Mouse (Mus musculus) heart, adult 11 months (tissue): ENCODE data around the gene Dnmt3c.

Source experiments
- DNase-seq: peaks from one replicate; pipeline ENCODE4 v3.0.0; 2022

Dnmt3c gene

DNA sequence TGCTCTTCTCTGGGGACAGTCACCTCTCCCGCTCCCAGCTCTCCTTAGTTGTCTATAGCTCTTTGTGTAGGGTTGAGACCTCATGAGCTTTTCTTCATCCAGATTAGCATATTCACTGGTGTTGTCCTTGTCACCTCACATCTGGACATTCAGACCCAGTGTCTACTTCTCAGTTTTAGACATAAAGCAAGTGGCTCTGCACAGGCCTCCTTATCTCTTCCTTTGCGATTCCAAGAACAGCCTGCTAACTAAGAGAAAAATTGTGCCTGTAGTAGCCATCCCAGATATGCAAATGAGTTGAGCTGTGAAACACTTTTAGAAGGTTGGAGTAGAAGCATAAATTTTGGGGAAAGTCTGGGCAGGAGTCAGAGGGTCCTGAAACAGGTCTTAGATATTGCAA, 28.0 kb downstream of the Dnmt3c start:
- DNase-seq = no peak

DNA sequence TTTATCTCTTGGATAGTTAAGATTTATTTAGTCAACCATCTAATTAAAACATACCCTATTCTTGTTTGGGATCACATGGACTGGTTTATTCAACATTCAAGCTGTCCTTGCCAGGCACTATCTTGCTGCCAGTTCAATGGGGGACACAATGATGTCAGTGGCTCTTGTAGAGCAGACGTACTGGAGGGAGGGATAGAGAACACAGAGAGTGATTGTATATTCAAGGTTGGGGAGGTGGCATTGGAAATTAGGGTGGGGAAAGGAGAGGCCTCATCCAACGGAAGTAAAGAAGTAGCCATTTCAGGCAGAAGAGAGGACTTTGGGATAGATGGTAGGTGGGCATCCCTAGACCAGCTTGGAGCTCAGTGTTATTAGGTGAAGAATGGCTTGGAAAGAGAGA, 28.4 kb downstream of the Dnmt3c start:
- no peak for DNase-seq

DNA sequence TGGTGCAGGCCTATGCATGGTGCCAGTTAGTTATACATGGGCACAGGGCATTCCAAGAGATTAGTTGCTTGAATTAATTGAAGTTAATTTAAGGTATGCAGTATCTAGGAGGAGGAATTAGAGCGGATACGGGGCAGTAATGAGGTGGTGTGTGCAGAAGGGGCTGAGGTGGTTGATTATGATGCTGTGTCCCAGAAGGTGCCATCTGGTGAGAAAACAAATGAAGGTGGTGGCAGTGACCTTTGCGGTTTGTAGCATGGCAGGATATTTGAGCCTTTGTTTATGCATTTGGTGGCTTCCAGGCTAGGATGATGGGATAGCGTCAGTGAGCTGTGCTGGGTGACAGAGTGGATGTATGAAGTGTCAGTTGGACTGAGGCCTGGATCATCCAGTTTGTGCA, 28.8 kb downstream of the Dnmt3c start:
- DNase-seq = no peak

DNA sequence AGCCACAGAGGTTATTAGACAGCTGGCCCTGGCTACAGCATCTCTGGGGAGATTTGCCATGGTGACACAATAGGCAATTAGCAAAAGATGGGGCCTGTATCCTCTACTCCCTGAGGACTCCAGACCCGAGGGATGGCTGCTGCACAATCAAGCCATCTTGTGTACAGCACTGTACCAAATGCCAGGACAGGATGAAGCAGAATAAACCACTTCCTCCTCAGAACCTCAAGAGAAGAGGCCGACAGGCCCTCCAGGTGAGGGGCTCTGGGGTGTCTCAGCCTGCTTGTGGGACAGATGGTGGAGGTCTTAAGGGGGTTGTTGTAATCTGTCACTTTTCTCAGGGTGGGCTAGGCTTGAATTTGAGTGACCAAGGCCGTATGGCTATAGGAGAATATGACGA, 37.6 kb downstream of the Dnmt3c start:
- no peak for DNase-seq

DNA sequence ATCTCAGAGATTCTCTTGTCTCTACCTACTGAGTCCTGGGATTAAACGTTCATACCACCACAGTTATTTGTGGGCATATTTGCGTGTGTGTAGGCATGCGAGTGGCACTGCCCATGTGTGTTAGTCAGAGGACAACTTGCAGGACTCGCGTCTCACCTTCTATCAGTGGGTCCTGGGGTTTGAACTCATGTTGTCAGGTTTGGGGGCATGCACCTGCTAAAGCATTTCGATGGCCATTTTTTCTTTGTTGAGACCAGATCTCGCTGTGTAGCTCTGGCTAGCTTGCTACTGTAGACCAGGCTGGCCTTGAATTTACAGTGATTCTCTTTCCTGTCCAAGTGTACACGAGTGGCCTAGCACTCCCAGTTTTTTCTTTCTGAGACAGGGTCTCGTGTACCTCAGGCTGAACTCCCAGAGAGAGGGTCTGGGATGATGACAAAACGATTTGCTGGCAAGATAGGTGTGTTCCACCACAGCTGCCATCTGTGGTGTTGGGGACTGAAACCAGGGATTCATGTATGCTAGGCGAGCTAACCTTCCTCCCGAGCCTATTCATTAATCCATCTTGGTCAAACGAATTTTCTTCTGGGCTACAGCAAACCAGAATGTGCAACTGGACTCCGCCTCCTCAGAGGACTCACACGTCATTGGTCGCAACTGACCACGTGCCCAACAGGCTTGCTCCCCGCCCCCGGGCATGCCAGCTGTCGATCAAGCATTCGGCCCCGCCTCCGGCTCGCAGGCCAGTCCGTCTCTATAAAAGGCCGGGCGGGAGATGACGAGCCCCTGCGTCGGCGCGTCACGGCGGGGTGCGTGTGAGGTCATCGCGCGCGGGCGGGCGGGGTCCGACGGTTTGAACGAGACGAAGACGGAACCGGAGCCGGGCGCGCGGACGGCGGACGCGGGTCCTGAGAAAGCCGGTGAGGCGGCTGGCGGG, 44.3 kb downstream of the Dnmt3c start, which contains the start of gene Mapre1:
Mapre1 (plus strand) TSS at position 775 of the 937 bp plus-strand sequence.
- DNase-seq = peak; percentile 100

DNA sequence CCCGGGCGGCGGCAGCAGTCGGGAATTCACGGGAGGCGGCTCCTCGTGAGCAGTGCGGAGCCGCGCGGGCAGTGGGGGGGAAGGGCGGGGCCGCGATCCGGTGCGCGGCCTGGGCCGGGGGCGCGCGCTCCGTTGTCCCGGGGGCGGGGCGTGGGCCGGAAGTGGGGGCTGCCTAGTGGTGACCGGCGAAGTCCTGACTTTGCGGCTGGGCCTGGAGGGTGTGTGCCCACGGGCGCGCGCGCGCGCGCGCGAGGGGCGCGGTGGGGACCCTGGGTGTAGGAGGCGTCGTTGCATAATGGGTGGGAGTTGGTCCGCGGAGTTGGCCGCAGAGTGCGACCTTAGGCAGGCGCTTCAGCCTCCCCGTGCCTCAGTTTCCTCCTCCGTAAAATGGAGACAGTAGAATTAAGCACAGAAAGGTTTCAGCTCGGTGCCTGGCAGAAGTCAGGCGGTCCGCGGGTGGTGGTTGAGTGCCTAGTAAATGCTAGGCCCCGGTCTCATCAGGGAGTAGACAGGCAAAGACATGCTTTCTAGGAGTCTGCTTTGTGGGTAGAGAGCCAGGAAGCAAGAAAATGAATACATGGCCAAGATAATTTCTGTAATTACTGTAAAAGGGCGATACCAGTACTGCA, 45.1 kb downstream of the Dnmt3c start:
- DNase-seq = no peak

DNA sequence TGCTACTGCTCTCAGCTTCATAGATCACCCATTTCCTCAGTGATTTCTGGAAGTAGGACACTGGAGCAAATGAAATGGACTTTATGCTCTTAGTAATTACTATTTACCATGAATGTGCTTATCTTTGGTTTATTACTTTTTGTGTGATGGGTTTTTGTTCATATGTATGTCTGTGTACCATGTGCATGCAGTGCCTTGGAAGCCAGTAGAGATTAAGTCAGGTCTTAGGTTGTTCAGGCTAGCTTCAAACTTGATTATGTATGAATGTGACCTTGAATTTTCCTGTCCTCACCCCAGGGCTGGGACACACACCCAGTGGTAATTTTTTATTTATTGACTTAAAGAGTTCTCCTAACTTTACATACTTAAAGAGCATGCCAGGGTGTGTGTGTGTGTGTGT, 51.5 kb downstream of the Dnmt3c start:
- no peak for DNase-seq

DNA sequence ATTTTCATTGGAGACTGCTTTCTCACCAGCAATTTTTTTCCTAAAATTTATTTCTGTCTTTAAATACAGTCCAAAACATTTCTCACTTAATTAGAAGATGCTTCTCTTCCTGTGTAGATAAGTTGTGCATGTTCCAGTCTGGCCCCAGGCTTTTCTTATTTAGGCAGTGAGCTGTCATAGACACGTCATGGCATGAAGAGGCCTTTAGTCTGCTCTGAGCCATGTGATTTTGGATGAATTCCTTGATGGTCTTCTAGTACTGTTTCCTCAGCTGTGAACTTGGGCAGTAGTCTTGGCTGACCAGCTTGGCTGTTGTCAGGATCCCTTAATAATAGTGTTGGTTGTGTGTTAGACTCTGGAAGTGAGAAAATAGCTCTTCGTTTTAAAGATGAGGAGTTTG, 53.9 kb downstream of the Dnmt3c start:
- DNase-seq = no peak

DNA sequence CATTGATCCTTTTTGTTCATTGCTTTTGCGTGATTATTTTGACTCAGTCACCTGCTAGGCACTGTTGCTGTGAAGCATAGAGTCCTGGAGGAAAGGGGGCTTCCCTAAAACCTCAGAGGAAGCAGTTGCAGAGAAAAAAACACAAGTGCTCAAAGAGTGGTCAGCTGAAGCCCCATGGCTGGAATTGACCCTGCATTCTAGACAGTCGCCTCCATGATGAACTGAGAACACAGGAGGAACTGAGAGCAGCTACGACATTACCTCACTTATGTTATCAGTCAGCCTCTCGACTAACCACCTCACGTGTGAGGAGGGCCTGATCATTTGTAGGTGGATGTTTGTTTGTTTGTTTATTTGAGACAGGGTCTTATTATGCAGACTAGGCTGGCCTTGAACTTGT, 65.7 kb downstream of the Dnmt3c start:
- no peak for DNase-seq

DNA sequence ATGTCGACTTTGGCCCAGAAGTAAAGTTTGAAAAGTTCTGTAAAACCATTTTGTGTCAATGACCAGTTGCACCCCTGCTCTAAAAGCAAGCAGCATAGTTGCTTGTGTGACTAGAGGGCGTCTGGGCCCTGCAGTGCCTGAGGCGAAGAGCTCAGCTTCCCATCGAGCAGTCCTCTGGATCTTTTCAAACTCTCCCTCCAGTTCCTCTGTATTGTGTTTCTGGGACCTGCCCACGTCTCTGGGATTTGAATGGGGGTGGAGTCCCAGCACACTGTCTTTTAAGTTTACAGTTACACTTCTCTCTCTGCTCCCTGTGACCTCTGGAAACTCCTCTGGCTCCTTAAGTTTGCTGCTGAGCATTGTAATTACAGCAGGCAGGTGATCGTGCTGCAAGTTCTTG, 71.0 kb downstream of the Dnmt3c start:
- DNase-seq = no peak

DNA sequence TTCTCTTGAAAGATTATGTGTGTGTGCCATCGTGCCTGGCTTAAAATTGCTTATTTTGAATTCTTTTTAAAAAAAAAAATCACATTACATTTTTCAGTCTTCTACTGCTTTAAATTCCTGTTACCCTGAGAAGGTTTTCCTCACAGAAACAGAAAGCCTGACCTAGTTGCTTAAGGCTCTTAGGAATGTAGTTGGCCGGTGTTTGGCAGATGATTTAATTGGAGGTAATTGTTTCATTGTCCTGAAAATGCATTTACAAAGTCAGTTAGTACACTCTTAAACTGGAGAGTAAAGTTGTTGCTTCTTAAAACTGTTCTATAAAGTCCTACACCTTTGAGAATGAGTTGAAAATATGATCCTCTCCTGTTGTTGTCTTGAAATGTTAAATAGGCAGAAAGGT, 72.4 kb downstream of the Dnmt3c start:
- DNase-seq = no peak

DNA sequence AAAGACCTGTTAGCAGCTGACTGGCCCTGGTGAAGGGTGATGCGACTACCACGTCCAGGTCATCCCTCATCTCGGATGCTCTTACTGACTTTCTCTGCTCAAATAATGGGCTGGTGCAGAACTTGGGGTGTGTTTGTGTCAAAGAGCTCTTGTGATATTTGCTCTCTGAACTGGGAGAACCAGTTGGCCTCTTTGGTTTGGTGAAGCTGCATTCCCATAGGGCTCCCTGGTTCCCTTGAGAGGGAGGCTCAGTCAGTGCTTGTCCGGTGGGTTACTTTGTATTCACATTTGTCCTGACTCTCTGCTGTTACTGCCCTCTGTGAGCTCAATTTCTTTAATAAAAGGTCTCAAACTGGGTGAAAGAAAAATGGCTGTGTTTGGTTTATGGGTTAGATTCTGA, 76.5 kb downstream of the Dnmt3c start:
- no peak for DNase-seq

DNA sequence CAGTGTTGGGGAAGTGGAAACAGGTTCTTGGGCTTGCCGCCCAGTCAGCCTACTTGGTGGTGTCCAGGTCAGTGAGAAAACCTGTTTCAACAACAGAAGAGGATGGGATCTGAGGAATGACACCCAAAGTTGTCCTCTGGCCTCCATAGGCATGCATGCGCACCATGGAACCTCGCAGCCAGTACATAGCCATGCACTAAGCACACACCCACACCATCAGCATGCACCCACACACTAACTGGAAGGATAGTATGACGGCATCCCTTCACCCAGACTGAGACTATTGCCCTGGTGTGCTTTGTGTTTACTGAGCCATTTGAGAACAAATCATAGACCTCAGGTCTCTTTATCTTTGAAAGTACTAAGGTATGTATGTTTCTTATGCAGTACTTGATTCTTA, 79.0 kb downstream of the Dnmt3c start:
- DNase-seq = peak; percentile 57

DNA sequence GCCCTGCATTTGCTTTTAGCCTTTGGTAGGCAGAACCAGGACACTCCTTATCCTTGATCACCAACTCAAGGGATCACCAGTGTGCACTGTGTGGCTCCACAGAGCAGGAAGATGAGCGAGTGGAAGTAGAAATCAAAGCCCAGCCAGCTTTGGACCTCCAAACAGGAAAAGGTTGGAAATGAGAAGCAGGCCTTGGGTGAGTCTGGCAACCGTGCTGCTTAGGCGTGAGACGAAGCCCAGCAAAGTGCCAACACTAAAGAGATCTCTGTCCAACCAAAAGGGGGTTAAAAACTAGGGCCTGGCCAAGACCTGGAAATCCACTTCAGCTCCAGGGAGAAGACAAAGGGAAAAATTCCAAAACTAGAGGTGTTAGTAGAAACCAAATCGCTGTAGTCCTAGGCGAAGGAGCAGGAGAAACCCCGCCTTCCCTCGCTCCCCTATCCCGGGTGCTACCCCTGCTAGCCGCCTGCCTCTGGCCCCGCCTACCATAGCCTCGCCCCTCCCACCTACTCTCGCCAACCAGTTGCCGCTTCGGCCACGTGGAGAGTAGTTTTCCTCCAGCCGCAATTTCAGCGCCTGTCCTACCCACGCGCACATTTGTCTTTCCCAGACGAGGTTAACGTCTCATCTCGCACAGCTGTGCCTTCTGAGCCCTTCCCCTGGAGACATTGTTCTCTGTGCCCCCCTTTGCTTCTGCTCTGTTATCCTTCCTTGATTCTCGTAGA, 82.3 kb downstream of the Dnmt3c start:
- peak; percentile 97 for DNase-seq
